Mouse (Mus musculus): ENCODE measurements around the gene Ell2. TPM values are rescaled to one million over a fixed set of nuclear protein-coding genes. Genes with fewer than 3 reads are reported as not detected.

The Ell2 gene
- 7.0 and 7.6 TPM in 2 replicates for polyA plus RNA-seq (2016; fragmentation: Nextera tagmentation; extraction: Ambion mirVana)

GRCm38 (mm10) chr13:75706457-75706856 lies at the start of gene Ell2:
Gene Ell2, plus strand, starts transcription at chr13:75706757.
- Histone ChIP-seq H3K9ac (peak within 1 kb of the TSS; percentile 73), H3K4me1 (0 out of 2 replicates have a peak, but pooled peaks cover 6% of the 10 kb centered on the region), H3K36me3 (no peaks in the 10 kb centered on the region), H3K27ac (no peak within 1 kb of the TSS), H3K27me3 (peaks cover 7% of the 10 kb centered on the region), H3K4me3 (peak within 1 kb of the TSS; percentile 71), H3K4me2 (replicated peaks) (peak within 1 kb of the TSS; percentile 71), H3K9me3 (no peaks in the 10 kb centered on the region)
- ATAC-seq (ENCODE audit: insufficient number of reproducible peaks, insufficient read depth, low FRiP score, low TSS enrichment) = no peak
- WGBS = 98% methylated on average over 1 of the region's 1 CpGs

DNA sequence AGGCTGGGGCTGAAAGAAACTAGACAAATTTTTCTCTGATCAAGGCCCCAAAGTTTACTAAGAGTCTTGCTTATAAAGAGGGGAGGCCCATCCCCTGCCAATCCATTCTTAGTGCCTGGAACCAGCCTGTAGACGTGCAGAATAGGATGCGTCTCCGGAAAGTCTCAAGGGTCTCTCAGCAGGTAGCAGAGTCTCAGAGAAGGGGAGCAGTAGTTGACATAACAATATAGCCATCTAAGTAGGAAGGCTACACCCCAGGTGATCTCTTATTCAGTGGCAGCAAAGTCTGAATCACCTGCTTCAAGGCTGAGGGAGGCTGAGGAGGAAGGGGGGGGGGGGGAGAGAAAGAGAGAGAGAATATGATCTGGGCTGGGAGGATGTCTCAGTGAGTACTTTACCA lies 21.1 kb upstream of the Ell2 start:
- H3K4me1 ChIP-seq = no peaks in the 10 kb centered on the region
- H3K27ac ChIP-seq = no peak overlapping the region
- H3K9ac ChIP-seq = no peak overlapping the region
- no peaks in the 10 kb centered on the region for H3K9me3 ChIP-seq
- H3K36me3 ChIP-seq = no peaks in the 10 kb centered on the region
- no peak for ATAC-seq (ENCODE audit: insufficient number of reproducible peaks, insufficient read depth, low FRiP score, low TSS enrichment)
- H3K4me2 ChIP-seq (replicated peaks) = no peak overlapping the region
- H3K27me3 ChIP-seq = no peaks in the 10 kb centered on the region
- WGBS = 53% methylated on average over 3 of the region's 3 CpGs
- no peak overlapping the region for H3K4me3 ChIP-seq

- H3K36me3 ChIP-seq = no peaks in the 10 kb centered on the region
- no peak overlapping the region for H3K9ac ChIP-seq
- H3K27me3 ChIP-seq = no peaks in the 10 kb centered on the region
- H3K4me3 ChIP-seq = no peak overlapping the region
- whole genome bisulfite sequencing = 70% methylated on average over 4 of the region's 4 CpGs
- H3K4me2 ChIP-seq (replicated peaks) = no peak overlapping the region
- no peak overlapping the region for H3K27ac ChIP-seq
- no peak for ATAC-seq (ENCODE audit: insufficient number of reproducible peaks, insufficient read depth, low FRiP score, low TSS enrichment)
- H3K4me1 ChIP-seq = no peaks in the 10 kb centered on the region
- H3K9me3 ChIP-seq = no peaks in the 10 kb centered on the region
Observed at GRCm38 (mm10) chr13:75686995-75687394, 19.6 kb upstream of the Ell2 start.

DNA sequence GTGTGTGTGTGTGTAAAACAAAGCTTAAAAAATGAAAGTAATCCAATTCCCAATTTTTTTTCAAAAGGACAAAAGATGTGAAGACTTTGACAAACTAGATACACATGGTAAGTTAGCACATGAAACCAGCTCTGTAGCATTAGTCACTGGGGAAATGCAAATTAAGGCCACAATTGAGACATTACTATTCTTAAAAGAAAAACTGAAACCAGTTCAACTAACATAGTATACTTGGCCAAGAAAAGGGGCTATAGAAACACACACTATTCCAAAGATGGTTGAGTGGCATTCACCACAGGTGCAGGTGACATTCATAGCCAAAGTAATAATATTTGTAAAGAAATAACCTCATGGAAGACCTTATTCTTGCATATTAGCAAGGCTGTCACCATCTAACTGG lies 14.9 kb upstream of the Ell2 start:
- no peak overlapping the region for H3K27ac ChIP-seq

DNA sequence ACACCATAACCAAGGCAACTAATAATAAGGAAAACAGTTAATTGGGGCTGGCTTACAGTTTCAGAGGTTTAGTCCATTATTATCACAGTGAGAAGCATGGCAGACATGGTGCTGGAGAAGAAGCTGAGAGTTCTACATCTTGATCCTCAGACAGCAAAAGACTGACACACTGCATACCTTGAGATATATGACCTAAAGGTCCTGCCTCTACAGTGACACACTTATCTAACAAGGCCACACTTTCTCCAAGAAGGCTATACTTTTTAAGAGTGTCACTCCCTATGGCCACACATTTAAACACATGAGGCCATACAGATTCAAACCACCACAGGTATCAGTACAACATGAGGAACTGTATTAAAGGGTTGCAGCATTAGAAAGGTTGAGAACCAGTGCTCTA lies 13.5 kb upstream of the Ell2 start:
- Histone ChIP-seq H3K9ac (no peak overlapping the region), H3K36me3 (no peaks in the 10 kb centered on the region), H3K4me2 (replicated peaks) (no peak overlapping the region), H3K9me3 (no peaks in the 10 kb centered on the region), H3K4me1 (no peaks in the 10 kb centered on the region), H3K27ac (no peak overlapping the region), H3K4me3 (no peak overlapping the region), H3K27me3 (no peaks in the 10 kb centered on the region)
- no peak for ATAC-seq (ENCODE audit: insufficient number of reproducible peaks, insufficient read depth, low FRiP score, low TSS enrichment)

More for the DNA sequence above, 14.9 kb upstream of the Ell2 start:
- Histone ChIP-seq H3K4me3 (no peak overlapping the region), H3K4me1 (no peaks in the 10 kb centered on the region), H3K9me3 (no peaks in the 10 kb centered on the region), H3K4me2 (replicated peaks) (no peak overlapping the region), H3K36me3 (no peaks in the 10 kb centered on the region), H3K9ac (no peak overlapping the region), H3K27me3 (no peaks in the 10 kb centered on the region)
- ATAC-seq (ENCODE audit: insufficient number of reproducible peaks, insufficient read depth, low FRiP score, low TSS enrichment) = no peak

- H3K4me2 ChIP-seq (replicated peaks) = no peak overlapping the region
- ATAC-seq (ENCODE audit: insufficient number of reproducible peaks, insufficient read depth, low FRiP score, low TSS enrichment) = no peak
- H3K27me3 ChIP-seq = no peaks in the 10 kb centered on the region
- H3K36me3 ChIP-seq = no peaks in the 10 kb centered on the region
- no peak overlapping the region for H3K27ac ChIP-seq
- H3K4me3 ChIP-seq = no peak overlapping the region
- no peaks in the 10 kb centered on the region for H3K9me3 ChIP-seq
- no peaks in the 10 kb centered on the region for H3K4me1 ChIP-seq
- 63% methylated on average over 5 of the region's 5 CpGs for WGBS
- no peak overlapping the region for H3K9ac ChIP-seq
Observed at GRCm38 (mm10) chr13:75702814-75703213, 3.7 kb upstream of the Ell2 start.

- Histone ChIP-seq H3K27ac (no peak overlapping the region), H3K9me3 (no peaks in the 10 kb centered on the region), H3K4me2 (replicated peaks) (peak overlapping the region; percentile 71), H3K9ac (peak overlapping the region; percentile 73), H3K27me3 (peaks cover 7% of the 10 kb centered on the region), H3K4me3 (peak overlapping the region; percentile 71), H3K36me3 (no peaks in the 10 kb centered on the region), H3K4me1 (0 out of 2 replicates have a peak, but pooled peaks cover 6% of the 10 kb centered on the region)
- ATAC-seq (ENCODE audit: insufficient number of reproducible peaks, insufficient read depth, low FRiP score, low TSS enrichment) = peak; percentile 100
- WGBS = 7% methylated on average over 64 of the region's 64 CpGs
Observed at GRCm38 (mm10) chr13:75706882-75707816, 592 bp downstream of the Ell2 start.

GRCm38 (mm10) chr13:75707821-75708636 lies 1.5 kb downstream of the Ell2 start:
- WGBS = under 1% methylated on average over 83 of the region's 83 CpGs
- H3K36me3 ChIP-seq = no peaks in the 10 kb centered on the region
- 0 out of 2 replicates have a peak, but pooled peaks cover 6% of the 10 kb centered on the region for H3K4me1 ChIP-seq
- H3K9ac ChIP-seq = peak overlapping the region; percentile 73
- peak overlapping the region; percentile 71 for H3K4me2 ChIP-seq (replicated peaks)
- H3K4me3 ChIP-seq = peak overlapping the region; percentile 71
- H3K9me3 ChIP-seq = no peaks in the 10 kb centered on the region
- ATAC-seq (ENCODE audit: insufficient number of reproducible peaks, insufficient read depth, low FRiP score, low TSS enrichment) = peak; percentile 50
- peaks cover 7% of the 10 kb centered on the region for H3K27me3 ChIP-seq
- no peak overlapping the region for H3K27ac ChIP-seq

DNA sequence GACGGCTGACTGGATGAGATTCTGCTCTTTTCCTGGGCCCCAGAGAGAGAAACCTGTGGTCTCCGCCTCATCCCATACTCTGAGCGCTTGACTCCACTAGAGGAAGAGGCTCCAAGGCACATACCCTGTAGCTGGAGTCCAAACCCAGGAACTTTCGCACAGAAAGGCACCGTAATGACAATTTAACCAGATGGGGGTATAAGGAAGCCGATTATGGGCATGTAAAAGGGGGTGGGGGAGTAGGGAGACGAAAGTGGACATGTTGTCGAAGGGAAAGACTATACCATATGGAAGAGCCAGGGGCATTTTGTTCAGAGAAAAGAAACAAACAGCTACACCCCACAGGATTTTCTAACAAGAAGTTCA lies 2.1 kb downstream of the Ell2 start:
- H3K4me1 ChIP-seq = 0 out of 2 replicates have a peak, but pooled peaks cover 6% of the 10 kb centered on the region
- WGBS = 12% methylated on average over 8 of the region's 8 CpGs
- H3K27ac ChIP-seq = no peak overlapping the region

GRCm38 (mm10) chr13:75709026-75709778 lies 2.6 kb downstream of the Ell2 start:
- ATAC-seq (ENCODE audit: insufficient number of reproducible peaks, insufficient read depth, low FRiP score, low TSS enrichment) = no peak
- Histone ChIP-seq H3K4me1 (0 out of 2 replicates have a peak, but pooled peaks cover 6% of the 10 kb centered on the region), H3K27ac (no peak overlapping the region), H3K36me3 (no peaks in the 10 kb centered on the region), H3K27me3 (peaks cover 7% of the 10 kb centered on the region), H3K4me3 (peak overlapping the region; percentile 71), H3K9ac (no peak overlapping the region), H3K9me3 (no peaks in the 10 kb centered on the region), H3K4me2 (replicated peaks) (peak overlapping the region; percentile 71)
- 49% methylated on average over 4 of the region's 4 CpGs for WGBS

More for the DNA sequence above, 2.1 kb downstream of the Ell2 start:
- Histone ChIP-seq H3K4me2 (replicated peaks) (peak overlapping the region; percentile 71), H3K27me3 (peaks cover 7% of the 10 kb centered on the region), H3K9me3 (no peaks in the 10 kb centered on the region), H3K36me3 (no peaks in the 10 kb centered on the region), H3K9ac (peak overlapping the region; percentile 73; the same call in 1 of the 2 replicates), H3K4me3 (peak overlapping the region; percentile 71)
- ATAC-seq (ENCODE audit: insufficient number of reproducible peaks, insufficient read depth, low FRiP score, low TSS enrichment) = no peak

- H3K27me3 ChIP-seq = peaks cover 7% of the 10 kb centered on the region
- no peak overlapping the region for H3K9ac ChIP-seq
- H3K4me3 ChIP-seq = no peak overlapping the region
- no peaks in the 10 kb centered on the region for H3K9me3 ChIP-seq
- H3K4me1 ChIP-seq = 0 out of 2 replicates have a peak, but pooled peaks cover 6% of the 10 kb centered on the region
- no peak for ATAC-seq (ENCODE audit: insufficient number of reproducible peaks, insufficient read depth, low FRiP score, low TSS enrichment)
- H3K4me2 ChIP-seq (replicated peaks) = peak overlapping the region; percentile 71; the same call in 1 of the 2 replicates
- no peak overlapping the region for H3K27ac ChIP-seq
- H3K36me3 ChIP-seq = no peaks in the 10 kb centered on the region
- WGBS = 70% methylated on average over 6 of the region's 6 CpGs
Observed at GRCm38 (mm10) chr13:75710152-75710551, 3.6 kb downstream of the Ell2 start.
